ENCODE assay signal across 8 mouse cellular contexts in genomic region chr16:31662556-31663378, GRCm38 (mm10). TPM values are rescaled to one million over a fixed set of nuclear protein-coding genes. Genes with fewer than 3 reads are reported as not detected.
DNase-seq lines count a peak whose midpoint lies in the region; ATAC-seq and TF ChIP-seq lines count a peak whose summit lies in the region.

No protein-coding gene starts in this region.

- no peak for TF ChIP-seq POLR2A in heart, adult 2 months (IDR thresholded peaks at IDR 0.05; ENCODE audit: insufficient read depth, low read depth, low read length)
- TF ChIP-seq POLR2A in ES-Bruce4 (IDR thresholded peaks at IDR 0.05; ENCODE audit: insufficient read depth, low read length): no peak

- H3K27me3 ChIP-seq in heart, adult 2 months (ENCODE audit: control insufficient read depth, insufficient read depth, low read length): no peaks in the 10 kb centered on the region
- no peaks in the 10 kb centered on the region for H3K27me3 ChIP-seq in ES-Bruce4 (ENCODE audit: control insufficient read depth, insufficient read depth, low read length, poor library complexity, severe bottlenecking)
- no peaks in the 10 kb centered on the region for H3K27me3 ChIP-seq in heart, embryonic 16.5 days (ENCODE audit: control insufficient read depth, insufficient read depth, low read length)

- peak overlapping the region; percentile 84; the same call in 1 of the 2 replicates for H3K27ac ChIP-seq in heart, adult 2 months
- H3K27ac ChIP-seq in ES-Bruce4 (ENCODE audit: insufficient read depth, low read length) (peak overlapping the region; percentile 39), macrophage (0 out of 2 replicates have a peak overlapping the region, but pooled peaks have one; percentile 12)
- peak overlapping the region; percentile 96 for H3K27ac ChIP-seq in heart, embryonic 16.5 days (ENCODE audit: low read length)

- no peaks in the 10 kb centered on the region for H3K79me2 ChIP-seq in heart, adult 2 months (replicated peaks; ENCODE audit: control insufficient read depth, insufficient read depth, low read length)
- H3K79me2 ChIP-seq in macrophage (ENCODE audit: inconsistent target): peaks cover 8% of the 10 kb centered on the region; the same call in 1 of the 2 replicates

- no peak for TF ChIP-seq EP300 in heart, adult 2 months (IDR thresholded peaks at IDR 0.05; ENCODE audit: insufficient read depth, low read depth, low read length)
- TF ChIP-seq EP300 in ES-Bruce4 (IDR thresholded peaks at IDR 0.05; ENCODE audit: insufficient read depth, low read depth, low read length): no peak

- peaks cover 19% of the 10 kb centered on the region for H3K36me3 ChIP-seq in heart, adult 2 months (ENCODE audit: control insufficient read depth, insufficient read depth, low read length)
- H3K36me3 ChIP-seq in ES-Bruce4 (ENCODE audit: control insufficient read depth, insufficient read depth, low read length, poor library complexity, severe bottlenecking) (peaks cover 13% of the 10 kb centered on the region), macrophage (ENCODE audit: inconsistent target) (no peaks in the 10 kb centered on the region)
- peaks cover 4% of the 10 kb centered on the region; the same call in 1 of the 2 replicates for H3K36me3 ChIP-seq in heart, embryonic 16.5 days (ENCODE audit: control insufficient read depth, insufficient read depth)

- peak overlapping the region; percentile 97 for H3K4me2 ChIP-seq in heart, embryonic 16.5 days (ENCODE audit: low read depth, low read length)

- intact Hi-C loops in heart, adult 2 months (cut with DNase I): loop anchor here (5.0 kb wide), 2 partner anchors 70 to 390 kb away; no protein-coding TSS in a partner anchor

- peak overlapping the region; percentile 80 for H3K4me3 ChIP-seq in heart, adult 2 months
- H3K4me3 ChIP-seq in ES-Bruce4 (ENCODE audit: low read depth, low read length) (peak overlapping the region; percentile 69), macrophage (ENCODE audit: inconsistent target) (peak overlapping the region; percentile 63)
- H3K4me3 ChIP-seq in heart, embryonic 16.5 days (ENCODE audit: low read length): peak overlapping the region; percentile 99

- ATAC-seq in heart, embryonic 16.5 days (replicated peaks; ENCODE audit: extremely low read depth, insufficient read depth, low FRiP score): no peak

- 18% methylated on average over 22 of the region's 22 CpGs for WGBS in heart, adult 2 months
- 15% methylated on average over 22 of the region's 22 CpGs for WGBS in heart, embryonic 16.5 days
- 23% methylated on average over 21 of the region's 22 CpGs for WGBS in macrophage (ENCODE audit: missing documents)

- no peaks in the 10 kb centered on the region for H3K9me3 ChIP-seq in ES-Bruce4 (replicated peaks; ENCODE audit: control insufficient read depth, insufficient read depth, low read length, poor library complexity, severe bottlenecking)
- H3K9me3 ChIP-seq in heart, embryonic 16.5 days (replicated peaks; ENCODE audit: control insufficient read depth, low read length): no peaks in the 10 kb centered on the region

- no peak for DNase-seq in heart, adult 2 months
- no peak for DNase-seq in heart, adult 8-10 months (ENCODE audit: low spot score)
- no peak for DNase-seq in right cerebral cortex, postnatal 10 days (ENCODE audit: low spot score in 2 of 2)
- DNase-seq in Muller cell, postnatal 12 days (ENCODE audit: inconsistent ontology term): no peak
- no peak for DNase-seq in natural killer cell, adult 2 months (ENCODE audit: low spot score in 2 of 2)

- H3K9ac ChIP-seq in heart, adult 2 months (ENCODE audit: low read depth, low read length): peak overlapping the region; percentile 77
- peak overlapping the region; percentile 100 for H3K9ac ChIP-seq in ES-Bruce4 (ENCODE audit: low read depth, poor library complexity, severe bottlenecking)
- peak overlapping the region; percentile 98 for H3K9ac ChIP-seq in heart, embryonic 16.5 days (ENCODE audit: low read length)

- no peak for TF ChIP-seq CTCF in heart, adult 2 months (IDR thresholded peaks at IDR 0.05)
- TF ChIP-seq CTCF in ES-Bruce4 (IDR thresholded peaks at IDR 0.05; ENCODE audit: low read depth, low read length): no peak

- no peaks in the 10 kb centered on the region; the same call in 1 of the 2 replicates for H3K4me1 ChIP-seq in heart, adult 2 months (ENCODE audit: control insufficient read depth, insufficient read depth, low read length)
- no peaks in the 10 kb centered on the region for H3K4me1 ChIP-seq in ES-Bruce4 (ENCODE audit: control insufficient read depth, insufficient read depth, low read length)
- peaks cover 12% of the 10 kb centered on the region for H3K4me1 ChIP-seq in heart, embryonic 16.5 days (ENCODE audit: control insufficient read depth, insufficient read depth, low read length)

RNA-seq across cellular contexts. Expression of gene Dlg1, which starts 0.5 kb away (rescaled TPM):
- 10 to 100 TPM; 56.2 to 61.9 TPM for total RNA-seq in heart, adult 2 months (2021)
- polyA plus RNA-seq in heart, adult 2 months (2012; rRNA removed): 14.9 and 36.5 TPM in 2 replicates
- total RNA-seq in heart, adult 8-10 months (2022): 10 to 100 TPM; 57.3 to 66.3 (median 58.5) TPM
- polyA plus RNA-seq in ES-Bruce4 (2011; ENCODE audit: insufficient read depth, insufficient read length, low read depth, missing spikeins) (150 and 154 TPM in 2 replicates), macrophage (2018) (18.7 to 28.3 TPM (median 20.5 TPM) in 3 replicates)
- 13.7 and 14.2 TPM in 2 replicates for polyA plus RNA-seq in heart, embryonic 16.5 days (2015; fragmentation: Nextera tagmentation; extraction: Ambion mirVana)
- 100 to 1,000 TPM in 20 of 26 experiments, 10 to 100 TPM in 6; 81.9 to 147 (median 109) TPM for total RNA-seq in macrophage (2018; cell fraction: chromatin; rRNA removed)
- 10 to 100 TPM; 20.3 to 28.0 (median 25.2) TPM for total RNA-seq in macrophage (2018; cell fraction: cytosol; rRNA removed)
- 100 to 1,000 TPM in 1 of 26 experiments, 10 to 100 TPM in 25; 35.8 to 110 (median 66.4) TPM for total RNA-seq in macrophage (2018; cell fraction: nucleus; rRNA removed)

Comparison
In these comparisons a context has a peak if more than half of its experiments do, and no peak if none do; other contexts are left out.
1. H3K27ac ChIP-seq: peak in every context shown above with its lines; median percentile 96 in heart, embryonic 16.5 days; 84 in heart, adult 2 months; 39 in ES-Bruce4; 12 in macrophage.